Mouse (Mus musculus) intestine, postnatal 0 days (tissue): ENCODE measurements at regions not wholly inside any gene's neighbourhood (a gene's known extent, or its start where the extent isn't known, plus 50 kb on each side); places are given as distances from the start of the nearest gene placed in this dataset.

Experiments
- ATAC-seq: fragments of 200-750 bp; cut with Nextera tagmentation; 2 replicates; pipeline ENCODE4 v1.8.0; 2017; ENCODE audit warnings: mild to moderate bottlenecking, moderate TSS enrichment, moderate library complexity
- H3K27ac ChIP-seq: fragments of 300-500 bp; sonication (generic); 2 replicates; pipeline ENCODE4 v1.5.1; 2014; ENCODE audit warnings: mild to moderate bottlenecking, low read depth, low read length, moderate library complexity
- H3K27me3 ChIP-seq: fragments of 300-500 bp; sonication (generic); replicated peaks from 2 replicates; pipeline ENCODE4 v1.6.1; 2014; ENCODE audit warnings: low read length, mixed read lengths; ENCODE audit not compliant: control insufficient read depth, insufficient read depth
- H3K36me3 ChIP-seq: fragments of 300-500 bp; sonication (generic); 2 replicates; pipeline ENCODE4 v1.6.1; 2014; ENCODE audit warnings: mild to moderate bottlenecking, moderate library complexity; ENCODE audit not compliant: control insufficient read depth, insufficient read depth
- H3K4me1 ChIP-seq: fragments of 300-500 bp; sonication (generic); replicated peaks from 2 replicates; pipeline ENCODE4 v1.6.1; 2014; ENCODE audit warnings: antibody characterized with exemption, low read length, mixed read lengths; ENCODE audit not compliant: control insufficient read depth, insufficient read depth
- H3K4me2 ChIP-seq: fragments of 300-500 bp; sonication (generic); replicated peaks from 2 replicates; pipeline ENCODE4 v1.6.1; 2014; ENCODE audit warnings: low read depth, mild to moderate bottlenecking, moderate library complexity
- H3K4me3 ChIP-seq: fragments of 300-500 bp; sonication (generic); 2 replicates; pipeline ENCODE4 v1.5.1; 2014; ENCODE audit warnings: low read depth, low read length
- H3K9ac ChIP-seq: fragments of 300-500 bp; sonication (generic); 2 replicates; pipeline ENCODE4 v1.6.1; 2014; ENCODE audit warnings: mild to moderate bottlenecking, low read depth, low read length
- H3K9me3 ChIP-seq: fragments of 300-500 bp; sonication (generic); 2 replicates; pipeline ENCODE4 v1.6.1; 2016; ENCODE audit warnings: mixed run types; ENCODE audit not compliant: control insufficient read depth
- CTCF ChIP-seq: sonication (generic); IDR thresholded peaks from 2 replicates; pipeline ENCODE4 v1.5.1; 2016; ENCODE audit warnings: low read depth, mild to moderate bottlenecking, control low read depth, antibody characterized with exemption, moderate library complexity
- WGBS: fragments of 180-500 bp; shearing (Covaris S2); extraction: QIAGEN DNeasy Blood & Tissue Kit; methylation state at CpG from one replicate; pipeline ENCODE4 v1.1.7; 2014; 5-methylcytosine and 5-hydroxymethylcytosine counted together

DNA sequence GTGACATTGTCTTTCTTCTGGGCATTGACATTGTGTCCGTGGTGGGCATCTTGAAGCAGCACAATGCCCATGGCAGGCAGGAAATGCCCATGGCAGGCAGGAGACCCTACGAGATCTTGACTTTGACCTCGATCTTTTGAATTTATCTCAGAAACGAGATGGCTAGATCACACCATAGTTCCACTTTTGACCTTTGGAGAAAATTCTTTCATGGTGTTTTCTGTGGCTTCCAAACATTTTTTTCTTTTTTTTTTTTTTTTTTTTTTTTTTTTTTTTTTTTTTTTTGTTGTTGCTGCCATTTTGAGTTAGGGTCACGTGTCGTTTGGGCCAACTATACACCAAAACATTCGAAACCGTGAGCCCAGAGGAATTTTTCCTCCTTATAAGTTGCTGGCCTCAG is 201.5 kb downstream of the Vrk1 start:
- no peak for TF ChIP-seq CTCF

DNA sequence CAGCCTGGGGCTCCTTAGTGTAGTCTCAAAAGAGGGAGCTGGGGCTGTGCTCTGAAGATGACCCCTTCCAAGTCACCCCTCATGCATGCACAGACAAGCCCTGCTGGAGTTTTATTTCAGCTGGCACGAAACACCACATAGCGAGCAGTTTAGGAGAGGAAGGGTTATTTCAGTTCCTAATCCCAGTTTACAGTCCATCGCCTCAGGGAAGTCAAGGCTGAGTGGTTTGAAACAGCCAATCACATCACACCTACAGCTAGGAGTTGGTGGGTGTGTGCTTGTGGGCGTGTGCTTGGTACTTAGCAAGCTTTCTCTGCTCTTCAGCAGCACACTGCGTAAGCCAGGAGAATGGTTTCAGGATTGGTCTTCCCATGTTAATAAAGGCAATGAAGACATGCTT is 202.4 kb downstream of the Vrk1 start:
- Histone ChIP-seq H3K9ac (no peak overlapping the region), H3K27me3 (no peaks in the 10 kb centered on the region), H3K4me3 (no peak overlapping the region), H3K36me3 (no peaks in the 10 kb centered on the region), H3K4me1 (no peaks in the 10 kb centered on the region), H3K4me2 (no peak overlapping the region), H3K9me3 (no peaks in the 10 kb centered on the region), H3K27ac (no peak overlapping the region)
- no peak for ATAC-seq
- WGBS, result 78% methylated on average over 5 of the region's 5 CpGs
- TF ChIP-seq CTCF, result no peak

More for the DNA sequence above, 201.5 kb downstream of the Vrk1 start:
- Histone ChIP-seq H3K27me3 (no peaks in the 10 kb centered on the region), H3K4me3 (no peak overlapping the region), H3K4me1 (no peaks in the 10 kb centered on the region), H3K4me2 (no peak overlapping the region), H3K36me3 (no peaks in the 10 kb centered on the region), H3K9ac (no peak overlapping the region), H3K27ac (no peak overlapping the region), H3K9me3 (no peaks in the 10 kb centered on the region)
- no peak for ATAC-seq
- 86% methylated on average over 8 of the region's 8 CpGs for WGBS

DNA sequence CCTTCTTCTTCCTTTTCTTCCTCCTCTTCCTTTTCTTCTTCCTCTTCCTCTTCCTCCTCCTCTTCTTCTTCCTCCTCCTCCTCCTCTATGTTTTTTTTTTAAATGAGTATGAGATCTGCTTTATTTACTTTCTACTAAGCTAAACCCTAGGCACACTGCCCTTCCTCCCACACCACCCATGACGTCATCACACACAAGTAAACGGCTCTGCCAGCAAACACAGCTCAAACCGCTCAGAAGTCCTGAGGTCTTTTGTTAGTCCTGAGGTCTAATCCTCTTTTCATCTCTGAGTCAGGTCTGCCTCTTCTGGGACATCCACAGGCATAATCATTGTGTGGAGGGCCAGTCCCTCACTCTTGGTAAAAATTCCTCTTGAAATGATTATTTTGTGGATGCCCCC is 210.0 kb downstream of the Vrk1 start:
- Histone ChIP-seq H3K9me3 (no peaks in the 10 kb centered on the region), H3K9ac (no peak overlapping the region), H3K4me3 (no peak overlapping the region), H3K4me1 (no peaks in the 10 kb centered on the region), H3K4me2 (no peak overlapping the region), H3K36me3 (no peaks in the 10 kb centered on the region), H3K27me3 (no peaks in the 10 kb centered on the region), H3K27ac (no peak overlapping the region)
- no peak for ATAC-seq
- 15% methylated on average over 3 of the region's 3 CpGs for WGBS
- no peak for TF ChIP-seq CTCF

GRCm38 (mm10) chr12:106226276-106226675 is 216.2 kb downstream of the Vrk1 start:
- no peak for ATAC-seq
- no peak for TF ChIP-seq CTCF
- Histone ChIP-seq H3K36me3 (no peaks in the 10 kb centered on the region), H3K4me2 (no peak overlapping the region), H3K9ac (no peak overlapping the region), H3K9me3 (no peaks in the 10 kb centered on the region), H3K27ac (no peak overlapping the region), H3K4me1 (no peaks in the 10 kb centered on the region), H3K4me3 (no peak overlapping the region), H3K27me3 (no peaks in the 10 kb centered on the region)
- 56% methylated on average over 6 of the region's 7 CpGs for WGBS

- WGBS, result 28% methylated on average over 25 of the region's 25 CpGs
- H3K4me2 ChIP-seq, result no peak overlapping the region; the same call in 1 of the 2 replicates
- no peaks in the 10 kb centered on the region for H3K9me3 ChIP-seq
- H3K4me1 ChIP-seq, result no peaks in the 10 kb centered on the region
- no peak overlapping the region for H3K9ac ChIP-seq
- no peak overlapping the region for H3K27ac ChIP-seq
- no peaks in the 10 kb centered on the region for H3K27me3 ChIP-seq
- no peak overlapping the region for H3K4me3 ChIP-seq
- ATAC-seq, result no peak
- H3K36me3 ChIP-seq, result no peaks in the 10 kb centered on the region
- TF ChIP-seq CTCF, result no peak
Measured at GRCm38 (mm10) chr12:106226776-106227562, 216.9 kb downstream of the Vrk1 start.

- no peak overlapping the region for H3K9ac ChIP-seq
- H3K27me3 ChIP-seq, result no peaks in the 10 kb centered on the region
- no peak for ATAC-seq
- H3K4me3 ChIP-seq, result no peak overlapping the region
- no peaks in the 10 kb centered on the region for H3K9me3 ChIP-seq
- WGBS, result 32% methylated on average over 8 of the region's 8 CpGs
- H3K27ac ChIP-seq, result no peak overlapping the region
- no peak for TF ChIP-seq CTCF
- H3K4me1 ChIP-seq, result no peaks in the 10 kb centered on the region
- H3K4me2 ChIP-seq, result no peak overlapping the region
- no peaks in the 10 kb centered on the region for H3K36me3 ChIP-seq
Measured at GRCm38 (mm10) chr12:106227563-106227840, 217.5 kb downstream of the Vrk1 start.
